Mouse (Mus musculus): Measurements from ENCODE around the gene Mettl27. TPM values are rescaled to one million over a fixed set of nuclear protein-coding genes. Genes with fewer than 3 reads are reported as not detected.

Mettl27 gene
- polyA plus RNA-seq, 1 experiment from 2014 or later: 23.9 TPM

DNA sequence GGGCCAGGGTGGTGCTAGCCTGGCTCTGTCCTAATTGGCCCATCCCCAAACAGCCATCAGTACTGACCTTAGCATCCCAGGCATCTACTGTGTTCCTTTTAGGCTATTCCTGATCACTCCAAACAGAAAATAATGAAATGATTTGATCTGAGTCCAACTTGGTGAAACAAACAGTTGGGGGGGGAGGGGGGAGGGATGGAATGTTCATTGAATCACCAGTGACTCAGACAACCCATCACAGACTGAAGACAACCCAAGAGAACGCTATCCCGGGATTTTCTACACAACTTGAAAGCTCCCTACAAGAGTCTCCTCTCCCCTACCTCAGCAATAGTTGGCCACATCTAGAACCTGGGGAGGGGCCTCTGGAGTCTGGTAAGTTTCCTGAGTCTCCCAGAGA lies 20.3 kb upstream of the Mettl27 start:
- Histone ChIP-seq H3K4me2 (no peak overlapping the region), H3K4me3 (ENCODE audit: low read depth, low read length) (no peak overlapping the region), H3K36me3 (ENCODE audit: insufficient read depth) (no peaks in the 10 kb centered on the region), H3K9ac (no peak overlapping the region), H3K4me1 (ENCODE audit: insufficient read depth) (no peaks in the 10 kb centered on the region), H3K27me3 (ENCODE audit: insufficient read depth, low read length) (no peaks in the 10 kb centered on the region), H3K27ac (ENCODE audit: low read depth) (no peak overlapping the region), H3K9me3 (ENCODE audit: low read depth, low read length) (no peaks in the 10 kb centered on the region)
- 82% methylated on average over 2 of the region's 2 CpGs for WGBS
- ATAC-seq (ENCODE audit: insufficient read depth): no peak
- DNase-seq: no peak
- no peak for TF ChIP-seq CTCF (IDR thresholded peaks at IDR 0.05; ENCODE audit: low read depth)

DNA sequence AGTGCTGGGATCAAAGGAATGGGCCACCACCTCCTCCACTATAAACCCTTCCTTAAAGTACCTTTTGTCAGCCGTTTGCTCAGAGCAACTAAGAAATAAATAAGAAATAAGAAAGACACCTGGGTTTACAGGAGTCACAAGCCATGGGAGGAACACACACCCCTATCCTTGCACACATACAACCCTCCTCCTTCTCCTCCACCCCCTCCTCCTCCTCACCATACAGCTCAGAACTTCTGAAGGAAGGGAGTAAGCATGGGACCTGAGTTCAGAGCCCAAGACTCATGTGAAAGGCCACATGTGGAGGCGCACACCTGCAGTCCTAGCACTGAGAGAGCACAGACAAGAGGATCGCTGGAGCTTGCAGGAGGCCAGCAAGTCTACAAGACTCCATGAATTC lies 18.8 kb upstream of the Mettl27 start:
- H3K27ac ChIP-seq (ENCODE audit: low read depth): no peak overlapping the region
- no peak for DNase-seq
- 71% methylated on average over 3 of the region's 3 CpGs for WGBS

DNA sequence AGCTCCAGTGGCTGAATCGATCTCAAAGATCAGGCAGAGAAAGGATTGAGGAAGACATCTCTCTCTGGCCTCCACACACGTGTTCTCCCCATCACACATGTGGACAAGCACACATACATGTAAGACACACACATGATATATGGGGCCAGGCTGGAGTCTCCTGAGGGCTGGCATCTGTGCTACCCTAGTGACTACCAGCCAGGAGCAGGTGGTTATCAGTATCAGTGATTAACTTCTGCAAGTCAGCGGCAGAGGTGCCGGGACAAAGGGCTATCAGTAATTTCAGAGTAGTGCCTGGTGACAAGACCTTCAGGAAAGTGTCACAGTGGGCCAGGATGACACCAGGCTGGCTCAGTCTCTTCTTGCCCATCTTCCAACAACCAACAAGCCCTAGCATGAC lies 18.4 kb upstream of the Mettl27 start:
- Histone ChIP-seq H3K9ac (no peak overlapping the region), H3K4me2 (no peak overlapping the region), H3K27ac (ENCODE audit: low read depth) (no peak overlapping the region), H3K4me3 (ENCODE audit: low read depth, low read length) (peak overlapping the region; percentile 24; the same call in 1 of the 2 replicates), H3K9me3 (ENCODE audit: low read depth, low read length) (no peaks in the 10 kb centered on the region), H3K36me3 (ENCODE audit: insufficient read depth) (no peaks in the 10 kb centered on the region), H3K4me1 (ENCODE audit: insufficient read depth) (no peaks in the 10 kb centered on the region), H3K27me3 (ENCODE audit: insufficient read depth, low read length) (no peaks in the 10 kb centered on the region)
- DNase-seq: no peak
- 74% methylated on average over 4 of the region's 4 CpGs for WGBS
- ATAC-seq (ENCODE audit: insufficient read depth): no peak
- no peak for TF ChIP-seq CTCF (IDR thresholded peaks at IDR 0.05; ENCODE audit: low read depth)

More for the DNA sequence above, 18.8 kb upstream of the Mettl27 start:
- no peak for ATAC-seq (ENCODE audit: insufficient read depth)
- Histone ChIP-seq H3K9ac (no peak overlapping the region), H3K9me3 (ENCODE audit: low read depth, low read length) (no peaks in the 10 kb centered on the region), H3K36me3 (ENCODE audit: insufficient read depth) (no peaks in the 10 kb centered on the region), H3K4me2 (no peak overlapping the region), H3K27me3 (ENCODE audit: insufficient read depth, low read length) (no peaks in the 10 kb centered on the region), H3K4me1 (ENCODE audit: insufficient read depth) (no peaks in the 10 kb centered on the region), H3K4me3 (ENCODE audit: low read depth, low read length) (no peak overlapping the region; the same call in 1 of the 2 replicates)
- no peak for TF ChIP-seq CTCF (IDR thresholded peaks at IDR 0.05; ENCODE audit: low read depth)

DNA sequence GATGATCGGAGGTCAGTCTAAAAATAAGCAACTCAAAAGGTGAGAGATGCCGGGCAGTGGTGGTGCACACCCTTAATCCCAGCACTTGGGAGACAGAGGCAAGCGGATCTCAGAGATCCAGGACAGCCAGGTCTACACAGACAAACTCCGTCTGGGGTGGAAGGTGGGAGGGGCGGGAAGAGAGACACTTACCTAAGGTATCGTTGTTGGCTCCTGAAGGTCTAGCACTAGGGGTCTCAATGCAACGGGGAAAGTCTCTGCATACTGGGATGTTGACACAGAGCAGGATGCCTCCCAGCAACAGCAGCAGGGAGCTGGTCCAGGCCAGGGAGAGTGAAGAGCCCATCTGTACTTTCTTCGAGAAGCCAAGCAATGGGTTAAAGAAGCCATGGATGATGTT lies 17.7 kb upstream of the Mettl27 start:
- ATAC-seq (ENCODE audit: insufficient read depth): no peak
- 67% methylated on average over 8 of the region's 8 CpGs for WGBS
- Histone ChIP-seq H3K4me2 (no peak overlapping the region), H3K27me3 (ENCODE audit: insufficient read depth, low read length) (no peaks in the 10 kb centered on the region), H3K4me1 (ENCODE audit: insufficient read depth) (no peaks in the 10 kb centered on the region), H3K27ac (ENCODE audit: low read depth) (peak overlapping the region; percentile 5; the same call in 1 of the 2 replicates), H3K9ac (no peak overlapping the region; the same call in 1 of the 2 replicates), H3K36me3 (ENCODE audit: insufficient read depth) (no peaks in the 10 kb centered on the region), H3K4me3 (ENCODE audit: low read depth, low read length) (peak overlapping the region; percentile 24; the same call in 1 of the 2 replicates), H3K9me3 (ENCODE audit: low read depth, low read length) (no peaks in the 10 kb centered on the region)
- no peak for DNase-seq
- no peak for TF ChIP-seq CTCF (IDR thresholded peaks at IDR 0.05; ENCODE audit: low read depth)

DNA sequence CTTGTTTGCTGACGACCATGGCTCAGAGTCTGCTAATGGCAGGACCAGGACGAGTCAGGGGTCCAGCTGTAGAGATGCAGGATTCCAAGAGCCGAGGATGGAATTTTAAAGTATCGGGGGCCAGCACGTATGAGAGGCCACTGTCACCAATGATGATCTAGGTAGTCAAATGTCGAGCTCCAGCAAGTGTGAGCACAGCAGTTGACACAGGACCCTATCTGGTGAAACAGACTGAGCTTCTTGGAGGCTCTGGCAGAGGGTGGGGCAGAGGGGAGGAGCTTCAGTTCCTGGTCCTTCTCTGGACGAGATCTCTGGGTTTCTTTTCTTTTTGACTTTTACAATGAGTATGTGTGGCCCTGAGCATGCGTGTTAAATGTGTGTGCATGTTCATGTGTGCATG lies 16.9 kb upstream of the Mettl27 start, which contains the start of gene Cldn13:
Cldn13 (minus strand) TSS at position 216 of the 400 bp plus-strand sequence.
- no peak within 1 kb of the TSS; the same call in 1 of the 2 replicates for H3K9ac ChIP-seq
- H3K4me3 ChIP-seq (ENCODE audit: low read depth, low read length): peak within 1 kb of the TSS; percentile 24; the same call in 1 of the 2 replicates
- peak within 1 kb of the TSS; percentile 30; the same call in 1 of the 2 replicates for H3K27ac ChIP-seq (ENCODE audit: low read depth)
- TF ChIP-seq CTCF (IDR thresholded peaks at IDR 0.05; ENCODE audit: low read depth): no peak
- no peaks in the 10 kb centered on the region for H3K4me1 ChIP-seq (ENCODE audit: insufficient read depth)
- H3K9me3 ChIP-seq (ENCODE audit: low read depth, low read length): no peaks in the 10 kb centered on the region
- ATAC-seq (ENCODE audit: insufficient read depth) (no peak), DNase-seq (no peak)
- 71% methylated on average over 8 of the region's 8 CpGs for whole genome bisulfite sequencing
- no peaks in the 10 kb centered on the region for H3K36me3 ChIP-seq (ENCODE audit: insufficient read depth)
- no peaks in the 10 kb centered on the region for H3K27me3 ChIP-seq (ENCODE audit: insufficient read depth, low read length)
- H3K4me2 ChIP-seq: no peak within 1 kb of the TSS

DNA sequence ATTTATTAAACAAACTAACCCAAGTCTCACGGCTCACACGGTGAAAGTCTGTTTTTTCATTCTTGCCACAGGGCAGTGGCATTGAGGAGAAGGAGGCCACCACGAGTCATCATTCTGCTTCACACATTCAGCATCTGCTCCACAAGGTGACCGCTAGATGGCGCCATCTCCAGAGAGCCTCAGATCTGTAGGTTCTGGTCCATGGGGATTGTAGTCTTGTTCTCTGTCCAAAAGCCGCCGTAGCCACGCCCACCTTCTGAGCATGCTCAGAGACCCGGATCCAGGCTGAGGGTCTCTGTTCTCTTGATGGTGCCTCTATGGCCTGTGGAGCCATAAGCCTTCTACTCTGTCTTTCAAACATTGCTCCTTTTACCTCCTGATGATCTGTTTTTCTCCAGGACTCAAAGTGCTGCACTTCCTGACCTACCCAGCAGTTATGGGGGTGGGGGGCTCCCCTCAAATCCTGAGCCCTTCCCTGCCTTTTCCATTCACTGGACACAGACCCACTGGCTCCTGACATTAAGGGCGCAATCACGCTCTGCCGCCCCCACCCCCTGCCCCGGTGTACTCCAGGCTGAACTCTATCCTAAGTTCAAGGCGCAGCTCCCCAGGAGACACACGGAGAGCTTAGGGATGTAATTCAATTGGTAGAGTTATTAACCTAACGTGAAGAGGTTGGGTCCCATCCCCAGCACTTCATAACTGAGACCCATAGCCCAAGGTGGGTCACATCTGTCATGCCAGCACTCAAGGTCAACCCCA lies 13.9 kb upstream of the Mettl27 start:
- Histone ChIP-seq H3K4me3 (ENCODE audit: low read depth, low read length) (no peak overlapping the region), H3K36me3 (ENCODE audit: insufficient read depth) (no peaks in the 10 kb centered on the region), H3K4me1 (ENCODE audit: insufficient read depth) (no peaks in the 10 kb centered on the region), H3K4me2 (no peak overlapping the region), H3K9ac (no peak overlapping the region), H3K27me3 (ENCODE audit: insufficient read depth, low read length) (no peaks in the 10 kb centered on the region), H3K27ac (ENCODE audit: low read depth) (no peak overlapping the region), H3K9me3 (ENCODE audit: low read depth, low read length) (no peaks in the 10 kb centered on the region)
- TF ChIP-seq CTCF (IDR thresholded peaks at IDR 0.05; ENCODE audit: low read depth): peak; percentile 74
- WGBS: 46% methylated on average over 16 of the region's 16 CpGs
- ATAC-seq (ENCODE audit: insufficient read depth): 0 out of 2 replicates have a peak, but pooled peaks have one; percentile 25
- DNase-seq: peak; percentile 76

DNA sequence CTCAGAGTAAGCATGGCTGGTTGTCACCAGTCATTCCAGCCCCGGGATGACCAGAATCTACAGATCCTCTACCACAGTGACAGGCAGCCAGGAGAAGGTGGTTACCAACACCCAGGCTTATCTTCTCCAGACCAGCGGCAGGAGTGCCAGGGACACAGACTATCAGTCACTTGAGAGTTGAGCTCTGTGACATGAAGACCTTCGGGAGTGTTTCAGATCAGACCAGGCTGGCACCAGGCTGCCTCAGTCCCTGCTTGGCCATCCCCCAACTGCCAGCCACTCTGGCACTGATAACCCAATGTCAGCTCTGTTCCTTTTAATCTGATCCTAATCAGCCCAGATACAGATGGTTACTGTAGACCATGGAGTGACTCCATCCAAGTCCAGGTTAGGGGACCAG lies 13.1 kb upstream of the Mettl27 start:
- ATAC-seq (ENCODE audit: insufficient read depth): peak; percentile 55
- Histone ChIP-seq H3K4me2 (no peak overlapping the region), H3K9ac (no peak overlapping the region), H3K4me1 (ENCODE audit: insufficient read depth) (no peaks in the 10 kb centered on the region), H3K27ac (ENCODE audit: low read depth) (peak overlapping the region; percentile 46; the same call in 1 of the 2 replicates), H3K27me3 (ENCODE audit: insufficient read depth, low read length) (no peaks in the 10 kb centered on the region), H3K36me3 (ENCODE audit: insufficient read depth) (no peaks in the 10 kb centered on the region), H3K4me3 (ENCODE audit: low read depth, low read length) (no peak overlapping the region), H3K9me3 (ENCODE audit: low read depth, low read length) (no peaks in the 10 kb centered on the region)
- TF ChIP-seq CTCF (IDR thresholded peaks at IDR 0.05; ENCODE audit: low read depth): no peak
- DNase-seq: no peak
- WGBS: 62% methylated on average over 3 of the region's 3 CpGs

Measured in lung, embryonic 14.5 days (tissue).